Mouse (Mus musculus): ENCODE results near the gene 6820408C15Rik.

DNA sequence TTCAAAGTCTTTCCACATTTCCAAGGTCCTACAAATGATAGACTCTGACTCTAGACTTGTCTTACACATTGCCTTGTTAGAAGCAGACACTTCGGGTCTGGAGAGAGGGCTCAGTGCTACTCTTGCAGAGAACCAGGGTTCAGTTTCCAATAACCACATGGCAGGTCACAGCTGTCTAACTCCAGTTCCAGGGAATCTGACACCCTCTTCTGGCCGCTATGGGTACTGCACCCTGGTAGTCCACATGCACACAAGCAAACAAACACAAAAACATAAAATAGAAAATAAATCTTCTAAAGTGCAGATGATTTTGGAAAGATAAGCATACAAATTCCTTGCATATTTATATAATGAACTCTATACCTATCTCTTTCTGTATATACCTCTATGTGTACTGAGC lies 71.6 kb downstream of the 6820408C15Rik start:
- peak; percentile 32; the same call in 1 of the 2 replicates for TF ChIP-seq CTCF (IDR thresholded peaks at IDR 0.05; ENCODE audit: control insufficient read depth, insufficient read depth, low read length)
- TF ChIP-seq POLR2A (IDR thresholded peaks at IDR 0.05; ENCODE audit: borderline replicate concordance, control insufficient read depth, low read depth, low read length) = no peak
